Mouse (Mus musculus) lung, embryonic 16.5 days (tissue): Measurements from ENCODE around the gene Tmem50b. TPM values are rescaled to one million over a fixed set of nuclear protein-coding genes. Genes with fewer than 3 reads are reported as not detected.

ENCODE experiments used
- ATAC-seq: fragments of 200-750 bp; cut with Nextera tagmentation; 2 replicates; pipeline ENCODE4 v1.8.0; 2017; ENCODE audit warnings: low read depth, mild to moderate bottlenecking, moderate library complexity
- H3K27ac ChIP-seq: fragments of 300-500 bp; sonication (generic); 2 replicates; pipeline ENCODE4 v1.5.1; 2014; ENCODE audit warnings: mild to moderate bottlenecking, control low read depth, low read length
- H3K27me3 ChIP-seq: fragments of 300-500 bp; sonication (generic); 2 replicates; pipeline ENCODE4 v1.6.1; 2014; ENCODE audit warnings: low read depth, low read length, mixed read lengths; ENCODE audit not compliant: control insufficient read depth, insufficient read depth
- H3K36me3 ChIP-seq: fragments of 300-500 bp; sonication (generic); 2 replicates; pipeline ENCODE4 v1.6.1; 2014; ENCODE audit warnings: low read length; ENCODE audit not compliant: control insufficient read depth, insufficient read depth
- H3K4me1 ChIP-seq: fragments of 300-500 bp; sonication (generic); replicated peaks from 2 replicates; pipeline ENCODE4 v1.6.1; 2014; ENCODE audit warnings: low read length, mixed read lengths; ENCODE audit not compliant: control insufficient read depth, insufficient read depth
- H3K4me2 ChIP-seq: fragments of 300-500 bp; sonication (generic); 2 replicates; pipeline ENCODE4 v1.6.1; 2014; ENCODE audit warnings: low read depth, low read length, control low read depth
- H3K4me3 ChIP-seq: fragments of 300-500 bp; sonication (generic); 2 replicates; pipeline ENCODE4 v1.5.1; 2014; ENCODE audit warnings: mild to moderate bottlenecking, low read length, control low read depth
- H3K9ac ChIP-seq: fragments of 300-500 bp; sonication (generic); 2 replicates; pipeline ENCODE4 v1.6.1; 2014; ENCODE audit warnings: low read length, control low read depth
- H3K9me3 ChIP-seq: fragments of 300-500 bp; sonication (generic); 2 replicates; pipeline ENCODE4 v1.6.1; 2016; ENCODE audit warnings: low read length; ENCODE audit not compliant: control insufficient read depth
- WGBS: fragments of 180-500 bp; shearing (Covaris S2); extraction: QIAGEN DNeasy Blood & Tissue Kit; methylation state at CpG from one replicate; pipeline ENCODE4 v1.1.7; 2014; 5-methylcytosine and 5-hydroxymethylcytosine counted together
- polyA plus RNA-seq: library from polyadenylated mRNA; unstranded; fragments of >200 nt; fragmentation: Nextera tagmentation; extraction: Ambion mirVana; gene quantifications from 2 replicates; pipeline ENCODE4 v1.2.1, GENCODE M21; 2015

Tmem50b gene
- polyA plus RNA-seq, 1 experiment from 2014 or later: 55.4 TPM

DNA sequence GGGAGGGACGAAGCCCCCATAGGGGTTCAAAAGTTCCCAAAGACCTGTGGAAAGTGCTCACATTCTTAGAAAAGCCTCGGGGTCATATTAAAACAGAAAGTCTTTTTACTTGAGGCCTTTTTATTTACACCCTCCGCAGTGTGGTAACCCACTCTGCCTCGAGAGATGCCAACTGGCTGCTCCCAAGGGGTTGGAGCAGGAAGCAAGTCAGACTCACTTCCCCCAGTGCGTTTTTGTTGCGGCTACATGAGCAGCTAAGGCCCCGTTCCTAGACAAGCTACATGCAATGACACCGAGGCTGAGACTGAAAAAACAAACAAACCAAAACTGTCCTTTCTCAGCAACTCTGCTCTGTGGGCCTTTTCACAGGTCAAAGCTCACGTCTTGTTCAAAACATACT, 59.1 kb downstream of the Tmem50b start:
- Histone ChIP-seq H3K4me1 (peaks cover 3% of the 10 kb centered on the region; the same call in 1 of the 2 replicates), H3K36me3 (no peaks in the 10 kb centered on the region), H3K4me2 (no peak overlapping the region), H3K27me3 (no peaks in the 10 kb centered on the region), H3K9me3 (no peaks in the 10 kb centered on the region), H3K9ac (no peak overlapping the region), H3K27ac (no peak overlapping the region; the same call in 1 of the 2 replicates), H3K4me3 (no peak overlapping the region)
- ATAC-seq: no peak
- WGBS: 40% methylated on average over 9 of the region's 9 CpGs

DNA sequence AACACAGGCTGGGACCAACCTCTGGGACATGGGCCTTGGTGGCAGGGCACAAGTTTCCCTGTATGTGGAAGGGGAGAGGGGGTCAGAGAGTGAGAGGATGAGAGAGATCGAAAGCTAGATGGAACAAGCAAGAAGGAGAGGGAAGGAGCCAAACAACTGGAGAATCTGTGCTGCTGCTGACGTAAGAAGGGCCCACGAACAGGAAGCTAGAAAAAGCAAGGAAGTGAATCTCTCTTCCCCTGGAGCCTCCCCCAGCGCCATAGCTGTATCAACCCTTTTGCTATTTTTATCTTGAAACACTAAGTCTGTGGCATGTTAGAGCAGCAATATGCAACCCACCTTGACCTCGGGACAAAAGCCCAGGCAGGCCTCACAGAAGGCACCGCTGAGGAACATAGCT, 59.5 kb downstream of the Tmem50b start:
- Histone ChIP-seq H3K4me1 (peaks cover 3% of the 10 kb centered on the region; the same call in 1 of the 2 replicates), H3K27ac (no peak overlapping the region; the same call in 1 of the 2 replicates)
- 47% methylated on average over 6 of the region's 6 CpGs for WGBS

GRCm38 (mm10) chr16:91537065-91537464, 60.5 kb downstream of the Tmem50b start:
- H3K4me2 ChIP-seq: no peak overlapping the region
- ATAC-seq: no peak
- H3K9me3 ChIP-seq: no peaks in the 10 kb centered on the region
- peaks cover 3% of the 10 kb centered on the region; the same call in 1 of the 2 replicates for H3K4me1 ChIP-seq
- H3K27me3 ChIP-seq: no peaks in the 10 kb centered on the region; the same call in 1 of the 2 replicates
- H3K27ac ChIP-seq: no peak overlapping the region
- no peaks in the 10 kb centered on the region for H3K36me3 ChIP-seq
- 68% methylated on average over 3 of the region's 3 CpGs for WGBS
- H3K4me3 ChIP-seq: no peak overlapping the region
- no peak overlapping the region for H3K9ac ChIP-seq

More for the DNA sequence above, 59.5 kb downstream of the Tmem50b start:
- Histone ChIP-seq H3K27me3 (no peaks in the 10 kb centered on the region), H3K36me3 (no peaks in the 10 kb centered on the region), H3K9ac (no peak overlapping the region), H3K4me3 (no peak overlapping the region), H3K9me3 (no peaks in the 10 kb centered on the region), H3K4me2 (no peak overlapping the region)
- no peak for ATAC-seq

DNA sequence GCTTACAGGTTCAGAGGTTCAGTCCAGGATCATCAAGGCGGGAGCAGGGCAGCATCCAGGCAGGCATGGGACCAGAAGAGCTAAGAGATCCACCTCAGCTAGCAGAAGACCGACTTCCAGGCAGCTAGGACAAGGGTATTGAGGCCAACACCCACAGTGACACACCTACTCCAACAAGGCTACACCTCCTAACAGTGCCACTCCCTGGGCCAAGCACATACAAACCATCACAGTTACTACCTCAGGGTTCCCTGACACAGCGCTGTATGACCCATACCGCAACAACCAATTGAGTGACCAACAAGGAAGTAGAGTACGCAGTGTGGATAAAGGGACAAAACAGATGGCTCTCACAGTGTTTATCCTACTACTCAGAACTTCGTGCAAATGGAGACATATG, 61.2 kb downstream of the Tmem50b start:
- Histone ChIP-seq H3K4me2 (no peak overlapping the region), H3K27ac (no peak overlapping the region), H3K4me3 (no peak overlapping the region), H3K36me3 (no peaks in the 10 kb centered on the region), H3K9me3 (no peaks in the 10 kb centered on the region), H3K9ac (no peak overlapping the region), H3K4me1 (peaks cover 3% of the 10 kb centered on the region; the same call in 1 of the 2 replicates), H3K27me3 (no peaks in the 10 kb centered on the region; the same call in 1 of the 2 replicates)
- ATAC-seq: no peak
- 89% methylated on average over 6 of the region's 6 CpGs for WGBS

DNA sequence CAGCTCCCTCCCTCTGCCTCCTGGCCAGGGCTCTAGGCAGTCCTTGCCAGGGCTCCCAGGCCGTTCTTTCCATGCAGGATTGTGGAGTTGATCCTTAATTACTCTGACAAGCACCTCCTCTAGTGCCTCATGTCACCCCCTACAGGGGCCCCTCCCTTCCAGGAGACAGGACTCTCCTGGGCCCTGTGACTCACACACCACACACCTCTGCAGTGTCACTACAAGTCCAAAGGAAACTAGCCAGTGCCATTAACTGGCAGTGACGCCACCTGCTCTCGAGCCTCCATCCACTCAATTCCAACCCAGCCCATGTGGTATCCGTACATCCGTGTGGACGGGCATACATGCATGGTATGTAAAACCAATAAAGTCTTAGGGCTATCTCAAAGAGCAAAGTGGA, 62.7 kb downstream of the Tmem50b start:
- Histone ChIP-seq H3K4me3 (no peak overlapping the region), H3K36me3 (no peaks in the 10 kb centered on the region), H3K4me2 (no peak overlapping the region), H3K27me3 (no peaks in the 10 kb centered on the region; the same call in 1 of the 2 replicates), H3K4me1 (peaks cover 3% of the 10 kb centered on the region; the same call in 1 of the 2 replicates), H3K9ac (no peak overlapping the region), H3K27ac (no peak overlapping the region), H3K9me3 (no peaks in the 10 kb centered on the region)
- no peak for ATAC-seq
- 77% methylated on average over 6 of the region's 6 CpGs for WGBS

- peaks cover 3% of the 10 kb centered on the region; the same call in 1 of the 2 replicates for H3K4me1 ChIP-seq
- WGBS: 52% methylated on average over 13 of the region's 13 CpGs
- H3K36me3 ChIP-seq: no peaks in the 10 kb centered on the region
- no peak overlapping the region for H3K4me2 ChIP-seq
- no peak overlapping the region for H3K4me3 ChIP-seq
- no peaks in the 10 kb centered on the region; the same call in 1 of the 2 replicates for H3K27me3 ChIP-seq
- H3K9me3 ChIP-seq: no peaks in the 10 kb centered on the region
- H3K27ac ChIP-seq: no peak overlapping the region
- peak; percentile 73; the same call in 1 of the 2 replicates for ATAC-seq
- H3K9ac ChIP-seq: no peak overlapping the region
Observed at GRCm38 (mm10) chr16:91534477-91534876, 63.1 kb downstream of the Tmem50b start.

DNA sequence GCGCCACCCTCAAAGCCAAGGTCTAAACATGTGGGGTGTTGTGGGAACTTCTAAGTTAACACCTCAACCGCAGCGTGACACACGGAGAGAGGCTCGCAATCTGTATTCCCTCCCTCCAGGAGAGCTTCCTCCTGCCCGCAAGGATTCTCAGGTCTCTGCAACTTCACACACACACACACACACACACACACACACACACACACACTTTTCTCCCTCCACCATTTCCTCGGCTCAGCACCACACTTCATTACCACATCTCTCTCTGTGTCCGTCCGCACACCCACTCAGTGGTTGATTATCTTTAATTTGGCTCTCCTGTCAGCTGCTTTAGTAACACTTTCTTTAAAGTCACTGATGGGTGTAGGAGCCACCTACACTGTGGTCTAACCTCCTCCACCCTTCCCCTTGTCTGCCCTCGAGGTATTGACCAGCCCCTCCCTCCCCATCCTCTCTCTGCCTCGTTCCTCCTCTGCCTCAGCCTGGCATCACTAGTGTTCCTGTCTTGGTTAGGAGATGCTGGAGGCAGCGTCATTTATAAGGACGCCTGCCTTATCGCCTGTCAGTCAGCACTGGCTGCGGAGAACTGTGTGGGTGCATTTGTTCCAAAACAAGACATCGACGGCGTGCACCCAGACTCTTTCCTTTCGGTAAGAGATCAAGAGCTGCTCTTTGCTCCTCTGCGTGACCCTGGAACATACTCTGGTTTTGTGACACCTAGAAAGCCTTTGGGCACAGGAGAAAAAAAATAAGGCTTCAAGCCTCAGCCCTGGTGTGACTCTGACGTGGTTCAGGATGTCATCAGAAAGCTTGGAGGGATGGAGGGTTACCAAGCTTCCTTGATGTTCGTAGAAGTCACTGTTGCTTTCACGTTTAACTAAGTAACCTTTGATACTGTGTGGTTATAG, 64.3 kb downstream of the Tmem50b start:
- H3K27ac ChIP-seq: no peak overlapping the region
- H3K9me3 ChIP-seq: no peaks in the 10 kb centered on the region
- H3K9ac ChIP-seq: no peak overlapping the region
- no peak for ATAC-seq
- H3K4me3 ChIP-seq: no peak overlapping the region
- no peaks in the 10 kb centered on the region; the same call in 1 of the 2 replicates for H3K27me3 ChIP-seq
- no peaks in the 10 kb centered on the region for H3K36me3 ChIP-seq
- H3K4me1 ChIP-seq: peaks cover 3% of the 10 kb centered on the region; the same call in 1 of the 2 replicates
- no peak overlapping the region for H3K4me2 ChIP-seq
- WGBS: 49% methylated on average over 23 of the region's 23 CpGs

GRCm38 (mm10) chr16:91532429-91532828, 65.2 kb downstream of the Tmem50b start:
- no peaks in the 10 kb centered on the region for H3K9me3 ChIP-seq
- 44% methylated on average over 2 of the region's 2 CpGs for WGBS
- H3K4me2 ChIP-seq: no peak overlapping the region
- ATAC-seq: no peak; the same call in 1 of the 2 replicates
- H3K27me3 ChIP-seq: no peaks in the 10 kb centered on the region; the same call in 1 of the 2 replicates
- no peak overlapping the region for H3K9ac ChIP-seq
- H3K4me1 ChIP-seq: no peaks in the 10 kb centered on the region
- H3K27ac ChIP-seq: no peak overlapping the region
- no peaks in the 10 kb centered on the region for H3K36me3 ChIP-seq
- no peak overlapping the region for H3K4me3 ChIP-seq

- no peak for ATAC-seq
- Histone ChIP-seq H3K9ac (no peak overlapping the region), H3K4me1 (0 out of 2 replicates have a peak, but pooled peaks cover 2% of the 10 kb centered on the region), H3K36me3 (no peaks in the 10 kb centered on the region), H3K27ac (no peak overlapping the region), H3K9me3 (no peaks in the 10 kb centered on the region), H3K4me2 (no peak overlapping the region), H3K4me3 (no peak overlapping the region), H3K27me3 (no peaks in the 10 kb centered on the region; the same call in 1 of the 2 replicates)
- WGBS: 60% methylated on average over 6 of the region's 6 CpGs
Observed at GRCm38 (mm10) chr16:91531856-91532255, 65.7 kb downstream of the Tmem50b start.
